Mouse (Mus musculus): ENCODE results near the gene Gal3st2b. TPM values are rescaled to one million over a fixed set of nuclear protein-coding genes. Genes with fewer than 3 reads are reported as not detected.
"Not testable (repeated sequence)": the region's sequence is repeated elsewhere in the genome, so short reads cannot be mapped to it uniquely, and the experiment has no call there.

Gene Gal3st2b
- 0.08 TPM in 1 of 2 replicates, not detected in the other for polyA plus RNA-seq (2015; fragmentation: Nextera tagmentation; extraction: Ambion mirVana)

GRCm38 (mm10) chr1:93918011-93918410 lies at the start of gene Gal3st2b:
Gene Gal3st2b (plus strand): TSS chr1:93918311.
- H3K27ac ChIP-seq (ENCODE audit: low read length); H3K27me3 ChIP-seq (replicated peaks; ENCODE audit: insufficient read depth, low read length); H3K9ac ChIP-seq (replicated peaks; ENCODE audit: low read depth); H3K4me2 ChIP-seq (replicated peaks; ENCODE audit: low read depth, low read length); H3K36me3 ChIP-seq (ENCODE audit: insufficient read depth, low read length); H3K4me3 ChIP-seq (ENCODE audit: low read depth, low read length); H3K9me3 ChIP-seq (ENCODE audit: low read length); H3K4me1 ChIP-seq (ENCODE audit: insufficient read depth, low read depth, low read length); DNase-seq (ENCODE audit: low spot score); ATAC-seq: not testable (repeated sequence)
- 83% methylated on average over 2 of the region's 2 CpGs for WGBS

GRCm38 (mm10) chr1:93871594-93872105 lies 46.5 kb upstream of the Gal3st2b start:
- not testable (repeated sequence) for H3K4me1 ChIP-seq (ENCODE audit: insufficient read depth, low read depth, low read length); ATAC-seq

GRCm38 (mm10) chr1:93874405-93874804 lies 43.7 kb upstream of the Gal3st2b start:
- H3K4me3 ChIP-seq (ENCODE audit: low read depth, low read length); H3K27me3 ChIP-seq (replicated peaks; ENCODE audit: insufficient read depth, low read length); H3K36me3 ChIP-seq (ENCODE audit: insufficient read depth, low read length); H3K9ac ChIP-seq (replicated peaks; ENCODE audit: low read depth); ATAC-seq; H3K4me1 ChIP-seq (ENCODE audit: insufficient read depth, low read depth, low read length); DNase-seq (ENCODE audit: low spot score); H3K27ac ChIP-seq (ENCODE audit: low read length); H3K4me2 ChIP-seq (replicated peaks; ENCODE audit: low read depth, low read length); H3K9me3 ChIP-seq (ENCODE audit: low read length): not testable (repeated sequence)
- 90% methylated on average over 10 of the region's 22 CpGs for WGBS

More at GRCm38 (mm10) chr1:93871594-93872105, 46.5 kb upstream of the Gal3st2b start:
- not testable (repeated sequence) for H3K4me2 ChIP-seq (replicated peaks; ENCODE audit: low read depth, low read length); H3K9ac ChIP-seq (replicated peaks; ENCODE audit: low read depth); H3K27me3 ChIP-seq (replicated peaks; ENCODE audit: insufficient read depth, low read length); H3K27ac ChIP-seq (ENCODE audit: low read length); DNase-seq (ENCODE audit: low spot score); H3K4me3 ChIP-seq (ENCODE audit: low read depth, low read length); H3K36me3 ChIP-seq (ENCODE audit: insufficient read depth, low read length); H3K9me3 ChIP-seq (ENCODE audit: low read length)
- no CpG with 5 or more reads among the region's 1 CpGs for WGBS

- H3K36me3 ChIP-seq (ENCODE audit: insufficient read depth, low read length); H3K9me3 ChIP-seq (ENCODE audit: low read length); DNase-seq (ENCODE audit: low spot score); H3K27me3 ChIP-seq (replicated peaks; ENCODE audit: insufficient read depth, low read length); H3K4me2 ChIP-seq (replicated peaks; ENCODE audit: low read depth, low read length); H3K27ac ChIP-seq (ENCODE audit: low read length); H3K9ac ChIP-seq (replicated peaks; ENCODE audit: low read depth); H3K4me1 ChIP-seq (ENCODE audit: insufficient read depth, low read depth, low read length); H3K4me3 ChIP-seq (ENCODE audit: low read depth, low read length): not testable (repeated sequence)
- peak; percentile 61 for ATAC-seq
- no CpG with 5 or more reads among the region's 11 CpGs for WGBS
These were observed 36.3 kb upstream of the Gal3st2b start for GRCm38 (mm10) chr1:93881778-93882177.

- peak; percentile 30 for TF ChIP-seq CTCF (IDR thresholded peaks at IDR 0.05)
- H3K27ac ChIP-seq (ENCODE audit: low read length); H3K4me1 ChIP-seq (ENCODE audit: insufficient read depth, low read depth, low read length); H3K9me3 ChIP-seq (ENCODE audit: low read length); H3K36me3 ChIP-seq (ENCODE audit: insufficient read depth, low read length); H3K4me2 ChIP-seq (replicated peaks; ENCODE audit: low read depth, low read length); H3K9ac ChIP-seq (replicated peaks; ENCODE audit: low read depth); ATAC-seq; H3K27me3 ChIP-seq (replicated peaks; ENCODE audit: insufficient read depth, low read length); H3K4me3 ChIP-seq (ENCODE audit: low read depth, low read length); DNase-seq (ENCODE audit: low spot score): not testable (repeated sequence)
- WGBS: 50% methylated on average over 1 of the region's 1 CpGs
These were observed 27.2 kb upstream of the Gal3st2b start for GRCm38 (mm10) chr1:93890936-93891335.

GRCm38 (mm10) chr1:93897395-93897794 lies 20.7 kb upstream of the Gal3st2b start:
- H3K27me3 ChIP-seq (replicated peaks; ENCODE audit: insufficient read depth, low read length); H3K27ac ChIP-seq (ENCODE audit: low read length); H3K9ac ChIP-seq (replicated peaks; ENCODE audit: low read depth); H3K4me1 ChIP-seq (ENCODE audit: insufficient read depth, low read depth, low read length); H3K4me2 ChIP-seq (replicated peaks; ENCODE audit: low read depth, low read length); DNase-seq (ENCODE audit: low spot score); H3K36me3 ChIP-seq (ENCODE audit: insufficient read depth, low read length); H3K4me3 ChIP-seq (ENCODE audit: low read depth, low read length); H3K9me3 ChIP-seq (ENCODE audit: low read length): not testable (repeated sequence)
- no CpG with 5 or more reads among the region's 1 CpGs for WGBS
- peak; percentile 43; the same call in 1 of the 2 replicates for ATAC-seq

GRCm38 (mm10) chr1:93901291-93901690 lies 16.8 kb upstream of the Gal3st2b start:
- H3K4me2 ChIP-seq (replicated peaks; ENCODE audit: low read depth, low read length); H3K9me3 ChIP-seq (ENCODE audit: low read length); H3K27me3 ChIP-seq (replicated peaks; ENCODE audit: insufficient read depth, low read length); H3K27ac ChIP-seq (ENCODE audit: low read length); ATAC-seq; H3K36me3 ChIP-seq (ENCODE audit: insufficient read depth, low read length); H3K4me1 ChIP-seq (ENCODE audit: insufficient read depth, low read depth, low read length); H3K9ac ChIP-seq (replicated peaks; ENCODE audit: low read depth); H3K4me3 ChIP-seq (ENCODE audit: low read depth, low read length); DNase-seq (ENCODE audit: low spot score): not testable (repeated sequence)
- 58% methylated on average over 3 of the region's 5 CpGs for WGBS

GRCm38 (mm10) chr1:93906690-93907089 lies 11.4 kb upstream of the Gal3st2b start:
- not testable (repeated sequence) for H3K36me3 ChIP-seq (ENCODE audit: insufficient read depth, low read length); ATAC-seq

GRCm38 (mm10) chr1:93908977-93909586 lies 9.0 kb upstream of the Gal3st2b start:
- H3K27ac ChIP-seq (ENCODE audit: low read length); H3K4me3 ChIP-seq (ENCODE audit: low read depth, low read length); ATAC-seq; H3K4me2 ChIP-seq (replicated peaks; ENCODE audit: low read depth, low read length); H3K9me3 ChIP-seq (ENCODE audit: low read length); H3K4me1 ChIP-seq (ENCODE audit: insufficient read depth, low read depth, low read length); H3K9ac ChIP-seq (replicated peaks; ENCODE audit: low read depth); H3K36me3 ChIP-seq (ENCODE audit: insufficient read depth, low read length); DNase-seq (ENCODE audit: low spot score); H3K27me3 ChIP-seq (replicated peaks; ENCODE audit: insufficient read depth, low read length): not testable (repeated sequence)
- WGBS: no CpG with 5 or more reads among the region's 11 CpGs

More at GRCm38 (mm10) chr1:93906690-93907089, 11.4 kb upstream of the Gal3st2b start:
- not testable (repeated sequence) for H3K4me2 ChIP-seq (replicated peaks; ENCODE audit: low read depth, low read length); H3K9me3 ChIP-seq (ENCODE audit: low read length); H3K4me1 ChIP-seq (ENCODE audit: insufficient read depth, low read depth, low read length); H3K9ac ChIP-seq (replicated peaks; ENCODE audit: low read depth); H3K4me3 ChIP-seq (ENCODE audit: low read depth, low read length); H3K27ac ChIP-seq (ENCODE audit: low read length); H3K27me3 ChIP-seq (replicated peaks; ENCODE audit: insufficient read depth, low read length); DNase-seq (ENCODE audit: low spot score)
- 88% methylated on average over 3 of the region's 5 CpGs for WGBS

All from lung, postnatal 0 days (tissue).